Mouse (Mus musculus) kidney, embryonic 14.5 days (tissue): ENCODE measurements around the gene Amz2. TPM values are rescaled to one million over a fixed set of nuclear protein-coding genes. Genes with fewer than 3 reads are reported as not detected.

Source experiments
- ATAC-seq: fragments of 200-750 bp; cut with Nextera tagmentation; 2 replicates; pipeline ENCODE4 v1.8.0; 2017; ENCODE audit warnings: moderate number of reproducible peaks, mild to moderate bottlenecking, moderate TSS enrichment, moderate library complexity; ENCODE audit not compliant: low FRiP score, low TSS enrichment
- H3K27ac ChIP-seq: fragments of 300-500 bp; sonication (generic); 2 replicates; pipeline ENCODE4 v1.5.1; 2014; ENCODE audit warnings: low read depth, mild to moderate bottlenecking, low read length, moderate library complexity, mixed read lengths
- H3K27me3 ChIP-seq: fragments of 300-500 bp; sonication (generic); 2 replicates; pipeline ENCODE4 v1.6.1; 2014; ENCODE audit warnings: mild to moderate bottlenecking, low read length; ENCODE audit not compliant: control insufficient read depth, insufficient read depth
- H3K36me3 ChIP-seq: fragments of 300-500 bp; sonication (generic); 2 replicates; pipeline ENCODE4 v1.6.1; 2014; ENCODE audit warnings: low read length, mixed read lengths; ENCODE audit not compliant: control insufficient read depth, insufficient read depth
- H3K4me1 ChIP-seq: fragments of 300-500 bp; sonication (generic); 2 replicates; pipeline ENCODE4 v1.6.1; 2014; ENCODE audit warnings: low read length, mixed read lengths; ENCODE audit not compliant: control insufficient read depth, insufficient read depth
- H3K4me2 ChIP-seq: fragments of 300-500 bp; sonication (generic); replicated peaks from 2 replicates; pipeline ENCODE4 v1.6.1; 2014; ENCODE audit warnings: low read depth, mild to moderate bottlenecking, low read length
- H3K4me3 ChIP-seq: fragments of 300-500 bp; sonication (generic); 2 replicates; pipeline ENCODE4 v1.5.1; 2014; ENCODE audit warnings: mild to moderate bottlenecking, low read length
- H3K9ac ChIP-seq: fragments of 300-500 bp; sonication (generic); 2 replicates; pipeline ENCODE4 v1.6.1; 2014; ENCODE audit warnings: low read depth, mild to moderate bottlenecking, low read length, moderate library complexity
- H3K9me3 ChIP-seq: fragments of 300-500 bp; sonication (generic); 2 replicates; pipeline ENCODE4 v1.6.1; 2016; ENCODE audit warnings: low read length; ENCODE audit not compliant: control insufficient read depth
- WGBS: fragments of 180-500 bp; shearing (Covaris S2); extraction: QIAGEN DNeasy Blood & Tissue Kit; methylation state at CpG from one replicate; pipeline ENCODE4 v1.1.7; 2014; 5-methylcytosine and 5-hydroxymethylcytosine counted together
- polyA plus RNA-seq: library from polyadenylated mRNA; unstranded; fragments of >200 nt; fragmentation: Nextera tagmentation; extraction: Ambion mirVana; gene quantifications from 2 replicates; pipeline ENCODE4 v1.2.1, GENCODE M21; 2014

Amz2 gene
- polyA plus RNA-seq, 1 experiment from 2014 or later = 49.8 TPM

GRCm38 (mm10) chr11:109419461-109419860, 6.3 kb upstream of the Amz2 start:
- Histone ChIP-seq H3K9me3 (no peaks in the 10 kb centered on the region), H3K27me3 (no peaks in the 10 kb centered on the region), H3K4me3 (no peak overlapping the region), H3K4me1 (no peaks in the 10 kb centered on the region), H3K36me3 (no peaks in the 10 kb centered on the region), H3K4me2 (no peak overlapping the region), H3K9ac (no peak overlapping the region), H3K27ac (no peak overlapping the region)
- WGBS = 51% methylated on average over 4 of the region's 4 CpGs
- ATAC-seq = no peak

- H3K4me1 ChIP-seq = 0 out of 2 replicates have a peak, but pooled peaks cover 2% of the 10 kb centered on the region
- peak; percentile 32; the same call in 1 of the 2 replicates for ATAC-seq
- H3K9me3 ChIP-seq = no peaks in the 10 kb centered on the region
- H3K27ac ChIP-seq = no peak overlapping the region
- H3K4me3 ChIP-seq = no peak overlapping the region
- no peaks in the 10 kb centered on the region for H3K27me3 ChIP-seq
- H3K4me2 ChIP-seq = 0 out of 2 replicates have a peak overlapping the region, but pooled peaks have one; percentile 6
- WGBS = 46% methylated on average over 16 of the region's 16 CpGs
- no peak overlapping the region for H3K9ac ChIP-seq
- H3K36me3 ChIP-seq = no peaks in the 10 kb centered on the region
These were observed 5.7 kb upstream of the Amz2 start for GRCm38 (mm10) chr11:109419961-109420566.

- no peaks in the 10 kb centered on the region for H3K9me3 ChIP-seq
- WGBS = 70% methylated on average over 14 of the region's 14 CpGs
- no peak overlapping the region for H3K9ac ChIP-seq
- H3K27ac ChIP-seq = no peak overlapping the region
- H3K4me2 ChIP-seq = no peak overlapping the region
- H3K36me3 ChIP-seq = no peaks in the 10 kb centered on the region
- no peak for ATAC-seq
- no peaks in the 10 kb centered on the region for H3K27me3 ChIP-seq
- no peak overlapping the region for H3K4me3 ChIP-seq
- 0 out of 2 replicates have a peak, but pooled peaks cover 4% of the 10 kb centered on the region for H3K4me1 ChIP-seq
These were observed 5.2 kb upstream of the Amz2 start for GRCm38 (mm10) chr11:109420567-109420962.

GRCm38 (mm10) chr11:109421205-109421604, 4.5 kb upstream of the Amz2 start:
- 79% methylated on average over 5 of the region's 5 CpGs for WGBS
- Histone ChIP-seq H3K36me3 (no peaks in the 10 kb centered on the region), H3K27ac (no peak overlapping the region), H3K4me2 (no peak overlapping the region), H3K9ac (no peak overlapping the region), H3K4me3 (no peak overlapping the region), H3K9me3 (no peaks in the 10 kb centered on the region), H3K27me3 (no peaks in the 10 kb centered on the region), H3K4me1 (0 out of 2 replicates have a peak, but pooled peaks cover 4% of the 10 kb centered on the region)
- no peak for ATAC-seq

GRCm38 (mm10) chr11:109422263-109422662, 3.5 kb upstream of the Amz2 start:
- Histone ChIP-seq H3K27me3 (no peaks in the 10 kb centered on the region), H3K4me1 (peaks cover 9% of the 10 kb centered on the region; the same call in 1 of the 2 replicates)
- 97% methylated on average over 4 of the region's 4 CpGs for WGBS

GRCm38 (mm10) chr11:109423294-109423693, 2.5 kb upstream of the Amz2 start:
- Histone ChIP-seq H3K9ac (no peak overlapping the region), H3K4me3 (no peak overlapping the region), H3K4me1 (peaks cover 9% of the 10 kb centered on the region; the same call in 1 of the 2 replicates), H3K36me3 (no peaks in the 10 kb centered on the region), H3K27ac (no peak overlapping the region), H3K4me2 (no peak overlapping the region), H3K9me3 (no peaks in the 10 kb centered on the region), H3K27me3 (no peaks in the 10 kb centered on the region)
- no peak for ATAC-seq
- 70% methylated on average over 1 of the region's 1 CpGs for WGBS

More at GRCm38 (mm10) chr11:109422263-109422662, 3.5 kb upstream of the Amz2 start:
- Histone ChIP-seq H3K9ac (no peak overlapping the region), H3K9me3 (no peaks in the 10 kb centered on the region), H3K4me2 (no peak overlapping the region), H3K4me3 (no peak overlapping the region), H3K36me3 (no peaks in the 10 kb centered on the region), H3K27ac (no peak overlapping the region)
- ATAC-seq = no peak

- H3K27ac ChIP-seq = peak overlapping the region; percentile 90
- no peaks in the 10 kb centered on the region for H3K9me3 ChIP-seq
- 1% methylated on average over 11 of the region's 11 CpGs for WGBS
- peak overlapping the region; percentile 82 for H3K9ac ChIP-seq
- peaks cover 9% of the 10 kb centered on the region; the same call in 1 of the 2 replicates for H3K4me1 ChIP-seq
- peaks cover 27% of the 10 kb centered on the region for H3K36me3 ChIP-seq
- ATAC-seq = no peak
- no peaks in the 10 kb centered on the region for H3K27me3 ChIP-seq
- H3K4me2 ChIP-seq = peak overlapping the region; percentile 62
- peak overlapping the region; percentile 68 for H3K4me3 ChIP-seq
These were observed 483 bp downstream of the Amz2 start for GRCm38 (mm10) chr11:109426272-109426586.

GRCm38 (mm10) chr11:109427353-109427752, 1.6 kb downstream of the Amz2 start:
- WGBS = 94% methylated on average over 5 of the region's 5 CpGs
- no peaks in the 10 kb centered on the region for H3K9me3 ChIP-seq
- no peak overlapping the region for H3K4me3 ChIP-seq
- ATAC-seq = no peak
- no peak overlapping the region for H3K9ac ChIP-seq
- H3K4me1 ChIP-seq = peaks cover 9% of the 10 kb centered on the region; the same call in 1 of the 2 replicates
- peaks cover 35% of the 10 kb centered on the region for H3K36me3 ChIP-seq
- no peak overlapping the region for H3K27ac ChIP-seq
- no peak overlapping the region for H3K4me2 ChIP-seq
- H3K27me3 ChIP-seq = no peaks in the 10 kb centered on the region

GRCm38 (mm10) chr11:109434233-109434798, 8.6 kb downstream of the Amz2 start:
- Histone ChIP-seq H3K9me3 (no peaks in the 10 kb centered on the region), H3K27ac (no peak overlapping the region), H3K36me3 (peaks cover 71% of the 10 kb centered on the region), H3K9ac (no peak overlapping the region), H3K4me3 (no peak overlapping the region), H3K4me2 (no peak overlapping the region), H3K27me3 (no peaks in the 10 kb centered on the region), H3K4me1 (no peaks in the 10 kb centered on the region)
- no peak for ATAC-seq
- 92% methylated on average over 16 of the region's 16 CpGs for WGBS
